Mouse (Mus musculus) regulatory T cell (primary cell): ENCODE results near the gene Npw.

ENCODE experiments used
- in situ Hi-C: fragments of 300-600 bp; cut with MboI, MseI; formaldehyde crosslinking; loops from one replicate; pipeline ENCODE4 v1.15.1; 2025; ENCODE audit warnings: high pct_unique_total_duplicates

Gene Npw

DNA sequence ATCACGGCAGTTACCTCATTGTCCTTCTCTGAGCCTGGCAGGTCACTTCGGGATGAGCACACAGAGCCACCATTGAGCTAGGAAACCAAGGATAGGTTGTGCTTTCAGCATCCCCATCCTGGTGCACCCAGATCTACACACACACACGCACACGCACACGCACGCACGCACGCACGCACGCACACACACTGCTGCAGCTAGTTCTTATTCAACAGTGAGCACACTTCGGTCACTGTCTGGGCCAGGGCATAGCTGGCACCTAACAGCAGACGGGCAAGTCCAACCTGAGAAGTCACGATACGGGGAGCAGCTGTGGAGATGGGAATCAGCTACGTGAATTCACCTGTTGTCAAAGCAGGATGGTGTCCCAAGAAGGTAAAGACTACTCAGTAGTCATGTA lies 17.7 kb downstream of the Npw start:
- in situ Hi-C loops: no loop called here

GRCm38 (mm10) chr17:24640119-24640518 lies 18.1 kb downstream of the Npw start:
- in situ Hi-C loops: no loop called here

DNA sequence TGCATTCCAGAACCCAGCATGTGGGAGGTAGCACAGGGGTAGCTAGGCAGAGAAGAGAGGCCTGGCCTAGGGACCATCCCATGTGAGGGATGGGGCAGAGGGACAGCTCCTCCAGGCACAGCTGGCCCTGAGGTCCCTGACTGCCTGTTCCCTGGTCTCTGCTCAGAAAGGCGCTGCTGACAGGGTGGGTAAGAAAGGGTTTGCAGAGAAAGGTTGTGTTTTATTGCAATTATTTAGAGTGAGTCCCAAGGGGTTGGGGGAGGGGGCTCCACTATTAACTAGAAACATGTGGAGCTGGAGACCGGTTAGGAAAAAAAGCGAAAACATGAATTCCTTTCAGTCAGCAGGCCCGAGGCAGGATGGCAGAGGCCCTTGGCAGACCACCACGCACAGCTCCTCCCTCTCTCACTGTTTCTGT lies 18.7 kb downstream of the Npw start:
- in situ Hi-C loops: no loop called here

GRCm38 (mm10) chr17:24638840-24639239 lies 19.4 kb downstream of the Npw start:
- in situ Hi-C loops: no loop called here

GRCm38 (mm10) chr17:24638214-24638613 lies 20.0 kb downstream of the Npw start:
- in situ Hi-C loops: no loop called here

GRCm38 (mm10) chr17:24636781-24637481 lies 21.3 kb downstream of the Npw start:
- in situ Hi-C loops: no loop called here

- in situ Hi-C loops: no loop called here
Observed at GRCm38 (mm10) chr17:24635694-24636093, 22.6 kb downstream of the Npw start.

GRCm38 (mm10) chr17:24635024-24635423 lies 23.2 kb downstream of the Npw start:
- in situ Hi-C loops: no loop called here

- in situ Hi-C loops: no loop called here
Observed at GRCm38 (mm10) chr17:24633831-24634230, 24.4 kb downstream of the Npw start.

GRCm38 (mm10) chr17:24632813-24633449 lies 25.3 kb downstream of the Npw start:
- in situ Hi-C loops: no loop called here

GRCm38 (mm10) chr17:24632167-24632812 lies 26.0 kb downstream of the Npw start, which contains the start of the genes Tsc2 and Nthl1:
TSS of gene Tsc2 (minus strand) at chr17:24632630.
TSS of gene Nthl1 (plus strand) at chr17:24632680.
- in situ Hi-C loops: no loop called here

DNA sequence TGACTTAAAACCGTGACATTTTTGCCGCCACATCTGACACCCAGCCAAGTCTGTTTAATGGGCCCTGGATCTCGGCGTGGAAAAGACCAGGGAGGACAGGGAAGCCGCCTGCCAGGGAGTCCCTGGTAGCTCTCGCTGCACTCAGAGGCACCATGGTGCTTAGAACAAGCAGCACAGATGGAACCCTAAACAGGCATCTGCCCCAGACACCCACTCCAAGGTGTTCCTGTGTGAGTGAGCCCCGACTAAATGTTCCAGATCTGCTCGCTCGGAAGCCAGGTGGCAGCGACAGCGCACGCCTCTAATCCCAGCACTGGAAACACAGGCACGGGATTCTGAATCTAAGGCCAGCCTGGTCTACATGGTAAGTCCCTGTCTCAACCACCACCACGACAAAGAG lies 28.2 kb downstream of the Npw start:
- in situ Hi-C loops: no loop called here

GRCm38 (mm10) chr17:24628646-24629045 lies 29.6 kb downstream of the Npw start:
- in situ Hi-C loops: no loop called here

- in situ Hi-C loops: no loop called here
Observed at GRCm38 (mm10) chr17:24625472-24625871, 32.8 kb downstream of the Npw start.

GRCm38 (mm10) chr17:24617561-24618194 lies 40.6 kb downstream of the Npw start:
- in situ Hi-C loops: no loop called here

GRCm38 (mm10) chr17:24610711-24611110 lies 47.5 kb downstream of the Npw start:
- in situ Hi-C loops: no loop called here

GRCm38 (mm10) chr17:24608874-24609273 lies 49.4 kb downstream of the Npw start:
- in situ Hi-C loops: no loop called here

DNA sequence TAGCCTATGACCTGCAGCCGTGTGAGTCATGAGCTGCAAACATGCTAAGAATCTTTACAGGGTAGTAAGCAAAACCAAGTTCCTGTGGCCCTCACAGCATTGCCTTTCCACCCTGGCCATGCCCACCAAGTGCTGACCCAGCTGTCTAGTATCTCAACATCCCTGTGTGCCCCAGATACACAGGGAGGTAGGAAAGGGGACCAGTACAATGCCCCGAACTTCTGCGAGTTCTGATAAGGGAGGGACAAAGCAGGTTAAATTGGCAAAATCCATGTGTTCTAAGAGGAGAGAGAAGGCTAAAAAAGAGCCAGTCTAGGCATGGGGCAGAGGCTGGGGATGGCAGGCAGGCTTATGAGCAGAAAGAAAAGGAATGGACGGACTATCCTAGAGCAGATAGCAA lies 49.9 kb downstream of the Npw start:
- in situ Hi-C loops: no loop called here
